ENCODE assay signal across 9 mouse cellular contexts in genomic region chr16:22789908-22790367, GRCm38 (mm10). TPM values are rescaled to one million over a fixed set of nuclear protein-coding genes. Genes with fewer than 3 reads are reported as not detected.
A peak's percentile ranks its signal among the peaks of the same experiment; 100 is the strongest.
DNase-seq lines count a peak whose midpoint lies in the region.
"Had no signal": no experiment of that assay in that cellular context is flagged by ENCODE, and none has a peak within 500 bp of the region (broad histone marks: within the 10 kb centered on the region; RNA-seq: fewer than 3 reads in every experiment).

No protein-coding gene starts in this region.

- DNase-seq in lung, postnatal 10 days: peak; percentile 21
- no peak for DNase-seq in lung, postnatal 36 days
- peak; percentile 36 to 59 for DNase-seq in frontal cortex, postnatal 25 days (ENCODE audit: low spot score in 2 of 2)
- peak; percentile 75 to 82 for DNase-seq in left cerebral cortex, postnatal 14 days (ENCODE audit: low spot score in 2 of 2)
- DNase-seq in testis, postnatal 14 days (ENCODE audit: low spot score): peak; percentile 31
- no peak for DNase-seq in c-Kit-positive CD71-positive TER-119-positive erythroid progenitor cells, embryonic 14.5 days (ENCODE audit: low spot score)
- DNase-seq in adrenal gland, adult 8-10 months: no peak
- no peak for DNase-seq in gastrocnemius, postnatal 4 days (ENCODE audit: low spot score in 2 of 2)

- intact Hi-C loops in left cerebral cortex, postnatal 14 days (cut with DNase I): loop anchor here (10.0 kb wide), 1 partner anchor 135 kb away; the partner anchor contains the start of gene Dgkg

RNA-seq across cellular contexts. Expression of gene Crygs, which starts 21.4 kb away (rescaled TPM):
- not detected for total RNA-seq in left cerebral cortex, postnatal 14 days (2021)
- total RNA-seq in adrenal gland, adult 8-10 months (2022): not detected
- total RNA-seq in gastrocnemius, postnatal 4 days (2021): not detected
- total RNA-seq: common myeloid progenitor, adult 5-6 weeks had no signal

Comparison
In these comparisons a context has a peak if more than half of its experiments do, and no peak if none do; other contexts are left out.
1. DNase-seq: peak in lung, postnatal 10 days (single experiment), frontal cortex, postnatal 25 days (2 of 2), left cerebral cortex, postnatal 14 days (2 of 2) and testis, postnatal 14 days (single experiment); none in lung, postnatal 36 days (single experiment), c-Kit-positive CD71-positive TER-119-positive erythroid progenitor cells, embryonic 14.5 days (single experiment), adrenal gland, adult 8-10 months (single experiment) and gastrocnemius, postnatal 4 days (0 of 2).